Mouse (Mus musculus) thymus, postnatal 4 days (tissue): ENCODE data around the gene Trp53inp2.

Experiments used
- DNase-seq: peaks from one replicate; pipeline ENCODE4 v3.0.0; 2021

The Trp53inp2 gene

GRCm38 (mm10) chr2:155380261-155381059 lies at the start of gene Trp53inp2:
Gene Trp53inp2 (plus strand): TSS chr2:155381059.
- peak; percentile 7 for DNase-seq

GRCm38 (mm10) chr2:155331351-155331750 lies 49.5 kb upstream of the Trp53inp2 start:
- no peak for DNase-seq

- no peak for DNase-seq
Measured at GRCm38 (mm10) chr2:155333421-155333820, 47.4 kb upstream of the Trp53inp2 start.

- no peak for DNase-seq
Measured at GRCm38 (mm10) chr2:155335231-155335630, 45.6 kb upstream of the Trp53inp2 start.

- no peak for DNase-seq
Measured at GRCm38 (mm10) chr2:155336254-155336653, 44.6 kb upstream of the Trp53inp2 start.

GRCm38 (mm10) chr2:155340166-155340565 lies 40.7 kb upstream of the Trp53inp2 start:
- DNase-seq: no peak

GRCm38 (mm10) chr2:155346670-155347069 lies 34.2 kb upstream of the Trp53inp2 start:
- no peak for DNase-seq

- no peak for DNase-seq
Measured at GRCm38 (mm10) chr2:155354402-155354801, 26.5 kb upstream of the Trp53inp2 start.

GRCm38 (mm10) chr2:155356971-155357591 lies 23.8 kb upstream of the Trp53inp2 start, which contains the start of gene Pigu:
Gene Pigu (minus strand): TSS chr2:155357430.
- DNase-seq: peak; percentile 91

GRCm38 (mm10) chr2:155357686-155358399 lies 23.0 kb upstream of the Trp53inp2 start:
- DNase-seq: peak; percentile 34

GRCm38 (mm10) chr2:155367635-155368284 lies 13.1 kb upstream of the Trp53inp2 start:
- DNase-seq: no peak

- DNase-seq: no peak
Measured at GRCm38 (mm10) chr2:155369333-155369883, 11.5 kb upstream of the Trp53inp2 start.

GRCm38 (mm10) chr2:155372451-155372850 lies 8.4 kb upstream of the Trp53inp2 start:
- DNase-seq: no peak

GRCm38 (mm10) chr2:155373302-155373701 lies 7.6 kb upstream of the Trp53inp2 start:
- no peak for DNase-seq

- DNase-seq: no peak
Measured at GRCm38 (mm10) chr2:155373886-155374285, 7.0 kb upstream of the Trp53inp2 start.

GRCm38 (mm10) chr2:155374521-155374920 lies 6.3 kb upstream of the Trp53inp2 start:
- DNase-seq: no peak

- DNase-seq: no peak
Measured at GRCm38 (mm10) chr2:155376191-155376590, 4.7 kb upstream of the Trp53inp2 start.

- DNase-seq: no peak
Measured at GRCm38 (mm10) chr2:155381060-155381437, 190 bp downstream of the Trp53inp2 start.

- peak; percentile 99 for DNase-seq
Measured at GRCm38 (mm10) chr2:155381643-155382331, 928 bp downstream of the Trp53inp2 start.

GRCm38 (mm10) chr2:155382332-155382700 lies 1.5 kb downstream of the Trp53inp2 start:
- DNase-seq: no peak

- DNase-seq: no peak
Measured at GRCm38 (mm10) chr2:155382791-155383438, 2.1 kb downstream of the Trp53inp2 start.

- DNase-seq: peak; percentile 92
Measured at GRCm38 (mm10) chr2:155385090-155385489, 4.2 kb downstream of the Trp53inp2 start.
